ENCODE assay signal across 19 mouse cellular contexts in genomic region chr13:49492376-49493368, GRCm38 (mm10). TPM values are rescaled to one million over a fixed set of nuclear protein-coding genes. Genes with fewer than 3 reads are reported as not detected.
DNase-seq lines count a peak whose midpoint lies in the region; ATAC-seq and TF ChIP-seq lines count a peak whose summit lies in the region.
"Had no signal": no experiment of that assay in that cellular context is flagged by ENCODE, and none has a peak within 500 bp of the region (broad histone marks: within the 10 kb centered on the region; RNA-seq: fewer than 3 reads in every experiment).

Tes3-ps (plus strand) TSS chr13:49493318.

- no peak within 1 kb of the TSS for H3K4me3 ChIP-seq in liver, postnatal 0 days (ENCODE audit: low read depth, low read length)
- H3K4me3 ChIP-seq: hindbrain, embryonic 15.5 days; neural tube, embryonic 15.5 days had no signal

- no peaks in the 10 kb centered on the region for H3K4me1 ChIP-seq in liver, postnatal 0 days (ENCODE audit: insufficient read depth)
- H3K4me1 ChIP-seq: hindbrain, embryonic 15.5 days; neural tube, embryonic 15.5 days had no signal

- H3K4me2 ChIP-seq in liver, postnatal 0 days (ENCODE audit: low read depth, low read length) = no peak within 1 kb of the TSS
- H3K4me2 ChIP-seq: hindbrain, embryonic 15.5 days; neural tube, embryonic 15.5 days had no signal

- no peak for ATAC-seq in liver, postnatal 0 days

- H3K27ac ChIP-seq in liver, postnatal 0 days (ENCODE audit: low read depth) = no peak within 1 kb of the TSS
- H3K27ac ChIP-seq: hindbrain, embryonic 15.5 days; liver, embryonic 14.5 days; neural tube, embryonic 15.5 days had no signal

- H3K27me3 ChIP-seq in liver, postnatal 0 days (ENCODE audit: insufficient read depth, low read length) = no peaks in the 10 kb centered on the region
- H3K27me3 ChIP-seq: hindbrain, embryonic 15.5 days; neural tube, embryonic 15.5 days had no signal

- intact Hi-C loops in heart, postnatal 10 days (cut with DNase I) = loop anchor here (5.0 kb wide), 1 partner anchor 55 kb away; no protein-coding TSS in a partner anchor

- no peak within 1 kb of the TSS for H3K9ac ChIP-seq in liver, postnatal 0 days (replicated peaks)
- H3K9ac ChIP-seq: hindbrain, embryonic 15.5 days; liver, embryonic 14.5 days; neural tube, embryonic 15.5 days had no signal

- no peak for TF ChIP-seq EP300 in liver, postnatal 0 days (IDR thresholded peaks at IDR 0.05; ENCODE audit: low read depth)

- DNase-seq in gastrocnemius, adult 18-20 months (ENCODE audit: low spot score) = peak; percentile 34
- DNase-seq in gastrocnemius, adult 8-10 months (ENCODE audit: low spot score in 2 of 2) = no peak
- peak; percentile 79 for DNase-seq in 3T3-L1 (ENCODE audit: low read depth, low spot score)
- peak; percentile 6 for DNase-seq in brain, embryonic 14.5 days (ENCODE audit: low read depth)
- peak; percentile 34 to 43 for DNase-seq in heart, postnatal 10 days
- DNase-seq in right cerebral cortex, postnatal 10 days (ENCODE audit: low spot score in 2 of 2) = no peak
- DNase-seq in liver, postnatal 0 days = no peak
- DNase-seq in right cerebral cortex, postnatal 36 days (ENCODE audit: low spot score in 2 of 2) = no peak
- DNase-seq: adrenal gland, adult 8-10 months; cerebellum, postnatal 14 days; kidney, adult 18-20 months; kidney, postnatal 4 days; lung, postnatal 14 days; retina, postnatal 1 day; thymus, postnatal 25 days had no signal

- TF ChIP-seq CTCF in brain, embryonic 14.5 days (IDR thresholded peaks at IDR 0.05; ENCODE audit: borderline replicate concordance, extremely low read depth, insufficient read depth, insufficient read length) = no peak
- no peak for TF ChIP-seq CTCF in liver, postnatal 0 days (IDR thresholded peaks at IDR 0.05; ENCODE audit: low read depth)

- H3K36me3 ChIP-seq in liver, postnatal 0 days (replicated peaks; ENCODE audit: insufficient read depth, low read length) = no peaks in the 10 kb centered on the region
- H3K36me3 ChIP-seq: hindbrain, embryonic 15.5 days; neural tube, embryonic 15.5 days had no signal

- no peak for TF ChIP-seq POLR2A in brain, embryonic 14.5 days (IDR thresholded peaks at IDR 0.05; ENCODE audit: borderline replicate concordance, extremely low read depth, insufficient read depth, insufficient read length, poor library complexity, severe bottlenecking)

- no peaks in the 10 kb centered on the region for H3K9me3 ChIP-seq in liver, postnatal 0 days (ENCODE audit: low read length)
- H3K9me3 ChIP-seq: hindbrain, embryonic 15.5 days; neural tube, embryonic 15.5 days had no signal

- 59% methylated on average over 6 of the region's 6 CpGs for WGBS in liver, postnatal 0 days (ENCODE audit: insufficient replicate concordance)

RNA-seq across cellular contexts. Expression of gene Tes3-ps, which starts in this region (rescaled TPM):
- 1 to 10 TPM; 1.4 to 1.6 TPM for total RNA-seq in gastrocnemius, adult 18-20 months (2021)
- 1 to 10 TPM; 1.3 to 2.0 (median 1.7) TPM for total RNA-seq in gastrocnemius, adult 8-10 months (2022)
- 0.23 and 0.48 TPM in 2 replicates for polyA plus RNA-seq in brain, embryonic 14.5 days (2012; rRNA removed)
- total RNA-seq in heart, postnatal 10 days (2021) = 1 to 10 TPM; 1.6 TPM
- 0.47 TPM in 2 replicates for polyA plus RNA-seq in liver, postnatal 0 days (2015; fragmentation: Nextera tagmentation; extraction: Ambion mirVana)
- polyA plus RNA-seq: spleen, adult 2 months had no signal

Comparison
In these comparisons a context has a peak if more than half of its experiments do, and no peak if none do; other contexts are left out.
1. DNase-seq: peak in gastrocnemius, adult 18-20 months (single experiment), 3T3-L1 (single experiment) and heart, postnatal 10 days (2 of 2); none in gastrocnemius, adult 8-10 months (0 of 2), right cerebral cortex, postnatal 10 days (0 of 2), liver, postnatal 0 days (single experiment) and right cerebral cortex, postnatal 36 days (0 of 2).
2. Peak in DNase-seq in brain, embryonic 14.5 days; RNA of the gene not detected or under 1 TPM.